Mouse (Mus musculus) erythroblast, embryonic 14.5 days (primary cell): ENCODE data around the gene Fam25c. TPM values are rescaled to one million over a fixed set of nuclear protein-coding genes. Genes with fewer than 3 reads are reported as not detected.

Experiments used
- H3K27me3 ChIP-seq: 2 replicates; pipeline ENCODE4 v1.6.1; 2012; ENCODE audit warnings: inconsistent platforms; ENCODE audit not compliant: control insufficient read depth
- H3K36me3 ChIP-seq: 2 replicates; pipeline ENCODE4 v1.6.1; 2012; ENCODE audit warnings: mild to moderate bottlenecking, inconsistent platforms; ENCODE audit not compliant: control insufficient read depth
- H3K4me1 ChIP-seq: 2 replicates; pipeline ENCODE4 v1.6.1; 2012; ENCODE audit warnings: inconsistent platforms; ENCODE audit not compliant: control insufficient read depth
- H3K4me3 ChIP-seq: replicated peaks from 2 replicates; pipeline ENCODE3; 2012; ENCODE audit warnings: moderate library complexity, mild to moderate bottlenecking, inconsistent platforms
- H3K9me3 ChIP-seq: 2 replicates; pipeline ENCODE4 v1.6.1; 2012; ENCODE audit warnings: low read length, inconsistent platforms, mixed read lengths; ENCODE audit not compliant: control insufficient read depth
- GATA1 ChIP-seq: IDR thresholded peaks from 2 replicates; pipeline ENCODE4 v1.6.1; 2012; ENCODE audit warnings: low read length, inconsistent platforms, mixed read lengths
- TAL1 ChIP-seq: IDR thresholded peaks from 3 replicates; pipeline ENCODE4 v1.6.1; 2012; ENCODE audit warnings: low read length, inconsistent platforms, mixed read lengths
- polyA plus RNA-seq: library from polyadenylated mRNA; stranded (reverse); fragments of >175 nt; gene quantifications from 2 replicates; pipeline ENCODE4 v1.2.3, GENCODE M21; 2012

Fam25c gene
- polyA plus RNA-seq, 1 experiment = not detected

GRCm38 (mm10) chr14:34359676-34360244 lies 4.5 kb upstream of the Fam25c start:
- TF ChIP-seq TAL1 (no peak), GATA1 (no peak)
- no peak overlapping the region for H3K4me3 ChIP-seq

GRCm38 (mm10) chr14:34357671-34358455 lies 2.6 kb upstream of the Fam25c start:
- TF ChIP-seq TAL1 = no peak
- no peak for TF ChIP-seq GATA1
- Histone ChIP-seq H3K4me1 (peaks cover 6% of the 10 kb centered on the region), H3K9me3 (no peaks in the 10 kb centered on the region), H3K36me3 (no peaks in the 10 kb centered on the region), H3K4me3 (no peak overlapping the region), H3K27me3 (no peaks in the 10 kb centered on the region)

More at GRCm38 (mm10) chr14:34359676-34360244, 4.5 kb upstream of the Fam25c start:
- Histone ChIP-seq H3K36me3 (no peaks in the 10 kb centered on the region), H3K27me3 (peaks cover 5% of the 10 kb centered on the region; the same call in 1 of the 2 replicates), H3K4me1 (peaks cover 10% of the 10 kb centered on the region), H3K9me3 (no peaks in the 10 kb centered on the region)

GRCm38 (mm10) chr14:34354456-34354855 lies 777 bp downstream of the Fam25c start:
- TF ChIP-seq GATA1 (no peak), TAL1 (no peak)
- Histone ChIP-seq H3K4me1 (0 out of 2 replicates have a peak, but pooled peaks cover 2% of the 10 kb centered on the region), H3K9me3 (no peaks in the 10 kb centered on the region), H3K4me3 (no peak overlapping the region), H3K36me3 (no peaks in the 10 kb centered on the region), H3K27me3 (no peaks in the 10 kb centered on the region)

GRCm38 (mm10) chr14:34353326-34353725 lies 1.9 kb downstream of the Fam25c start:
- Histone ChIP-seq H3K4me3 (no peak overlapping the region), H3K9me3 (no peaks in the 10 kb centered on the region), H3K36me3 (no peaks in the 10 kb centered on the region), H3K27me3 (no peaks in the 10 kb centered on the region), H3K4me1 (0 out of 2 replicates have a peak, but pooled peaks cover 2% of the 10 kb centered on the region)
- TF ChIP-seq TAL1 = no peak
- no peak for TF ChIP-seq GATA1

- H3K36me3 ChIP-seq = no peaks in the 10 kb centered on the region
- H3K4me1 ChIP-seq = 0 out of 2 replicates have a peak, but pooled peaks cover 2% of the 10 kb centered on the region
- TF ChIP-seq GATA1 (no peak), TAL1 (no peak)
- H3K9me3 ChIP-seq = no peaks in the 10 kb centered on the region
- H3K27me3 ChIP-seq = no peaks in the 10 kb centered on the region
- H3K4me3 ChIP-seq = no peak overlapping the region
Observed at GRCm38 (mm10) chr14:34352523-34352922, 2.7 kb downstream of the Fam25c start.

GRCm38 (mm10) chr14:34351660-34352059 lies 3.6 kb downstream of the Fam25c start:
- no peak overlapping the region for H3K4me3 ChIP-seq
- no peaks in the 10 kb centered on the region for H3K27me3 ChIP-seq
- H3K9me3 ChIP-seq = no peaks in the 10 kb centered on the region
- TF ChIP-seq GATA1 = no peak
- TF ChIP-seq TAL1 = no peak
- H3K4me1 ChIP-seq = 0 out of 2 replicates have a peak, but pooled peaks cover 2% of the 10 kb centered on the region
- H3K36me3 ChIP-seq = no peaks in the 10 kb centered on the region

GRCm38 (mm10) chr14:34349007-34349406 lies 6.2 kb downstream of the Fam25c start:
- no peak overlapping the region for H3K4me3 ChIP-seq
- TF ChIP-seq GATA1 = no peak
- no peak for TF ChIP-seq TAL1
- no peaks in the 10 kb centered on the region for H3K4me1 ChIP-seq
- no peaks in the 10 kb centered on the region for H3K27me3 ChIP-seq
- peaks cover 3% of the 10 kb centered on the region; the same call in 1 of the 2 replicates for H3K36me3 ChIP-seq
- no peaks in the 10 kb centered on the region for H3K9me3 ChIP-seq

- H3K4me1 ChIP-seq = no peaks in the 10 kb centered on the region
- no peak overlapping the region for H3K4me3 ChIP-seq
- H3K9me3 ChIP-seq = no peaks in the 10 kb centered on the region
- H3K36me3 ChIP-seq = peaks cover 6% of the 10 kb centered on the region
- H3K27me3 ChIP-seq = no peaks in the 10 kb centered on the region
- TF ChIP-seq TAL1 (no peak), GATA1 (no peak)
Observed at GRCm38 (mm10) chr14:34348301-34348700, 6.9 kb downstream of the Fam25c start.

GRCm38 (mm10) chr14:34347084-34347483 lies 8.1 kb downstream of the Fam25c start:
- TF ChIP-seq GATA1 (no peak), TAL1 (no peak)
- Histone ChIP-seq H3K4me1 (no peaks in the 10 kb centered on the region), H3K36me3 (peaks cover 11% of the 10 kb centered on the region), H3K4me3 (no peak overlapping the region), H3K9me3 (no peaks in the 10 kb centered on the region), H3K27me3 (no peaks in the 10 kb centered on the region)
